Mouse (Mus musculus) lung, postnatal 0 days (tissue): ENCODE results near the gene Bpnt1.

Experiments
- CTCF ChIP-seq: IDR thresholded peaks from 2 replicates; pipeline ENCODE4 v1.5.1; 2016; ENCODE audit warnings: antibody characterized with exemption, mild to moderate bottlenecking
- EP300 ChIP-seq: IDR thresholded peaks from 2 replicates; pipeline ENCODE4 v1.6.1; 2016; ENCODE audit warnings: antibody characterized with exemption, mild to moderate bottlenecking, control low read depth

DNA sequence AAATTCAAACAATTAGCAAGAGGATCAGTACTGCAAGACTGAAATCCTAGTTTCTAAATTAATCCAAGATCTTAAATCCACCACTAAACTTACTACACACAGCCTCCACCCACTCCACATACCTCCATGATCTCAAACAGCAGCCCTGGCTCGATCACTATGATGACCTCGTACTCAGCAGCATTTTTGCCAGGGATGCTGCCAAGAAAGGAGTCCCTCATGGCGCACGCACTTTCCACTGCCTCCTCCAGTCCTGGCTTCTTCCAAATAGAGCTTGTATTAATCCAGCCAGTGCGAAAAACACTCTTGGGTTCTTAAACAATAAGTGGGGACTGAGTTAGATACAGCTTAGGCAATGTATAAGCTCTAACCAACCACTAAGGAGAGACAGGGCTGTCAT is 42.7 kb upstream of the Bpnt1 start:
- no peak for TF ChIP-seq CTCF
- no peak for TF ChIP-seq EP300
